Mouse (Mus musculus) heart, adult 2 months (tissue): ENCODE data around the gene Itprid1. TPM values are rescaled to one million over a fixed set of nuclear protein-coding genes. Genes with fewer than 3 reads are reported as not detected.

Source experiments
- DNase-seq, 2 experiments: peaks; one replicate each; pipeline ENCODE4 v3.0.0; 2021
- H3K27ac ChIP-seq: fragments of 200-600 bp; 2 replicates; pipeline ENCODE4 v1.8.1; 2022
- H3K27me3 ChIP-seq: fragments of 200-500 bp; 2 replicates; pipeline ENCODE4 v1.6.1; 2012; ENCODE audit warnings: mild to moderate bottlenecking, low read length, inconsistent platforms, mixed read lengths; ENCODE audit not compliant: control insufficient read depth, insufficient read depth
- H3K36me3 ChIP-seq: fragments of 200-500 bp; 2 replicates; pipeline ENCODE4 v1.6.1; 2012; ENCODE audit warnings: low read length, inconsistent platforms; ENCODE audit not compliant: control insufficient read depth, insufficient read depth
- H3K4me1 ChIP-seq: fragments of 200-500 bp; 2 replicates; pipeline ENCODE4 v1.6.1; 2011; ENCODE audit warnings: low read length; ENCODE audit not compliant: control insufficient read depth, insufficient read depth
- H3K4me3 ChIP-seq: fragments of 200-600 bp; 2 replicates; pipeline ENCODE4 v1.8.1; 2022
- H3K79me2 ChIP-seq: fragments of 200-500 bp; replicated peaks from 2 replicates; pipeline ENCODE4 v1.6.1; 2012; ENCODE audit warnings: mild to moderate bottlenecking, inconsistent platforms, low read length, moderate library complexity, mixed read lengths; ENCODE audit not compliant: control insufficient read depth, insufficient read depth
- H3K9ac ChIP-seq: fragments of 200-500 bp; 2 replicates; pipeline ENCODE4 v1.6.1; 2012; ENCODE audit warnings: low read depth, mild to moderate bottlenecking, control low read depth, inconsistent platforms, low read length, mixed read lengths
- CTCF ChIP-seq: fragments of 200-600 bp; IDR thresholded peaks from 2 replicates; pipeline ENCODE4 v1.8.1; 2022; ENCODE audit warnings: antibody characterized with exemption, mild to moderate bottlenecking, moderate library complexity
- EP300 ChIP-seq: fragments of 200-500 bp; IDR thresholded peaks from 2 replicates; pipeline ENCODE4 v1.6.1; 2011; ENCODE audit warnings: low read depth, low read length, control low read depth; ENCODE audit not compliant: insufficient read depth
- POLR2A ChIP-seq: fragments of 200-500 bp; IDR thresholded peaks from 2 replicates; pipeline ENCODE4 v1.6.1; 2011; ENCODE audit warnings: mild to moderate bottlenecking, low read depth, low read length, control low read depth; ENCODE audit not compliant: insufficient read depth
- WGBS: fragments of 180-500 bp; shearing (Covaris S2); methylation state at CpG from one replicate; pipeline ENCODE4 v1.1.7; 2018; 5-methylcytosine and 5-hydroxymethylcytosine counted together
- intact Hi-C: fragments of 180-260 bp; cut with DNase I; formaldehyde crosslinking; loops from one replicate; pipeline ENCODE4 v1.15.1; 2025
- polyA plus RNA-seq: library from polyadenylated mRNA; depleted of rRNA; stranded (reverse); fragments of >200 nt; gene quantifications from 2 replicates; pipeline ENCODE4 v1.2.3, GENCODE M21; 2012
- total RNA-seq, 2 experiments: library from RNA; stranded (reverse); gene quantifications; 2 replicates each; pipeline ENCODE4 v1.2.3; 2021

The Itprid1 gene
- total and polyA plus RNA-seq, 3 experiments = 0.43 TPM; not detected in 2

- no peak for TF ChIP-seq EP300
- peak; percentile 56 for TF ChIP-seq CTCF
- TF ChIP-seq POLR2A = no peak
Measured at GRCm38 (mm10) chr6:55812353-55812752, 24.3 kb upstream of the Itprid1 start.

GRCm38 (mm10) chr6:55814184-55814926 lies 22.3 kb upstream of the Itprid1 start:
- no peak overlapping the region for H3K27ac ChIP-seq
- no peaks in the 10 kb centered on the region for H3K36me3 ChIP-seq
- TF ChIP-seq EP300 (no peak), CTCF (no peak), POLR2A (no peak)
- intact Hi-C loops = no loop called here
- no peak overlapping the region for H3K9ac ChIP-seq
- H3K27me3 ChIP-seq = peaks cover 2% of the 10 kb centered on the region; the same call in 1 of the 2 replicates
- no peak overlapping the region for H3K4me3 ChIP-seq
- 57% methylated on average over 12 of the region's 12 CpGs for WGBS
- DNase-seq = no peak
- no peaks in the 10 kb centered on the region for H3K4me1 ChIP-seq
- H3K79me2 ChIP-seq = no peaks in the 10 kb centered on the region

More at GRCm38 (mm10) chr6:55812353-55812752, 24.3 kb upstream of the Itprid1 start:
- Histone ChIP-seq H3K9ac (no peak overlapping the region), H3K36me3 (no peaks in the 10 kb centered on the region), H3K27ac (no peak overlapping the region), H3K27me3 (peaks cover 2% of the 10 kb centered on the region; the same call in 1 of the 2 replicates), H3K4me3 (no peak overlapping the region), H3K79me2 (no peaks in the 10 kb centered on the region), H3K4me1 (no peaks in the 10 kb centered on the region)
- WGBS = 69% methylated on average over 1 of the region's 1 CpGs
- intact Hi-C loops = loop anchor here (2.0 kb wide), 1 partner anchor 294 kb away; no protein-coding TSS in a partner anchor
- no peak for DNase-seq

- no peak for DNase-seq
- Histone ChIP-seq H3K27me3 (no peaks in the 10 kb centered on the region), H3K4me3 (no peak overlapping the region), H3K9ac (no peak overlapping the region), H3K4me1 (no peaks in the 10 kb centered on the region), H3K36me3 (no peaks in the 10 kb centered on the region), H3K79me2 (no peaks in the 10 kb centered on the region), H3K27ac (no peak overlapping the region)
- WGBS = 54% methylated on average over 5 of the region's 5 CpGs
- TF ChIP-seq POLR2A (no peak), EP300 (no peak), CTCF (no peak)
- intact Hi-C loops = no loop called here
Measured at GRCm38 (mm10) chr6:55816911-55817310, 19.8 kb upstream of the Itprid1 start.

GRCm38 (mm10) chr6:55829722-55830121 lies 7.0 kb upstream of the Itprid1 start:
- intact Hi-C loops = no loop called here
- H3K9ac ChIP-seq = no peak overlapping the region
- no peak for DNase-seq

GRCm38 (mm10) chr6:55852589-55852988 lies 15.9 kb downstream of the Itprid1 start:
- Histone ChIP-seq H3K27ac (no peak overlapping the region), H3K4me1 (no peaks in the 10 kb centered on the region), H3K27me3 (no peaks in the 10 kb centered on the region), H3K36me3 (no peaks in the 10 kb centered on the region), H3K79me2 (no peaks in the 10 kb centered on the region), H3K4me3 (no peak overlapping the region), H3K9ac (no peak overlapping the region)
- DNase-seq = no peak
- no peak for TF ChIP-seq POLR2A
- no peak for TF ChIP-seq CTCF
- no peak for TF ChIP-seq EP300
- intact Hi-C loops = no loop called here

More at GRCm38 (mm10) chr6:55829722-55830121, 7.0 kb upstream of the Itprid1 start:
- H3K4me3 ChIP-seq = no peak overlapping the region
- 68% methylated on average over 6 of the region's 6 CpGs for WGBS
- no peaks in the 10 kb centered on the region for H3K36me3 ChIP-seq
- no peak overlapping the region for H3K27ac ChIP-seq
- no peaks in the 10 kb centered on the region for H3K4me1 ChIP-seq
- H3K79me2 ChIP-seq = no peaks in the 10 kb centered on the region
- no peaks in the 10 kb centered on the region for H3K27me3 ChIP-seq
- no peak for TF ChIP-seq EP300
- no peak for TF ChIP-seq CTCF
- TF ChIP-seq POLR2A = no peak

- Histone ChIP-seq H3K27me3 (no peaks in the 10 kb centered on the region), H3K9ac (no peak overlapping the region), H3K4me1 (no peaks in the 10 kb centered on the region), H3K27ac (no peak overlapping the region), H3K4me3 (no peak overlapping the region), H3K36me3 (no peaks in the 10 kb centered on the region), H3K79me2 (no peaks in the 10 kb centered on the region)
- 81% methylated on average over 4 of the region's 4 CpGs for WGBS
- intact Hi-C loops = no loop called here
- TF ChIP-seq EP300 = no peak
- no peak for TF ChIP-seq CTCF
- no peak for TF ChIP-seq POLR2A
- no peak for DNase-seq
Measured at GRCm38 (mm10) chr6:55856085-55856484, 19.4 kb downstream of the Itprid1 start.
